Mouse (Mus musculus) thymus, adult 2 months (tissue): ENCODE data around the gene Taok3.

Source experiments
- CTCF ChIP-seq: fragments of 200-500 bp; IDR thresholded peaks from 2 replicates; pipeline ENCODE4 v1.5.1; 2012; ENCODE audit warnings: mild to moderate bottlenecking, control low read depth, low read length, moderate library complexity, borderline replicate concordance; ENCODE audit not compliant: control insufficient read depth, poor library complexity, insufficient read depth; ENCODE audit errors: extremely low read depth
- POLR2A ChIP-seq: fragments of 200-500 bp; IDR thresholded peaks from 2 replicates; pipeline ENCODE4 v1.6.1; 2012; ENCODE audit warnings: mild to moderate bottlenecking, low read length, control low read depth, moderate library complexity; ENCODE audit not compliant: control insufficient read depth, poor library complexity, insufficient read depth; ENCODE audit errors: extremely low read depth

GRCm38 (mm10) chr5:117123102-117123501 lies 3.2 kb downstream of the Taok3 start:
- no peak for TF ChIP-seq CTCF
- no peak for TF ChIP-seq POLR2A
